Comparison of ENCODE assay signal across 8 mouse cellular contexts in the genomic region with DNA sequence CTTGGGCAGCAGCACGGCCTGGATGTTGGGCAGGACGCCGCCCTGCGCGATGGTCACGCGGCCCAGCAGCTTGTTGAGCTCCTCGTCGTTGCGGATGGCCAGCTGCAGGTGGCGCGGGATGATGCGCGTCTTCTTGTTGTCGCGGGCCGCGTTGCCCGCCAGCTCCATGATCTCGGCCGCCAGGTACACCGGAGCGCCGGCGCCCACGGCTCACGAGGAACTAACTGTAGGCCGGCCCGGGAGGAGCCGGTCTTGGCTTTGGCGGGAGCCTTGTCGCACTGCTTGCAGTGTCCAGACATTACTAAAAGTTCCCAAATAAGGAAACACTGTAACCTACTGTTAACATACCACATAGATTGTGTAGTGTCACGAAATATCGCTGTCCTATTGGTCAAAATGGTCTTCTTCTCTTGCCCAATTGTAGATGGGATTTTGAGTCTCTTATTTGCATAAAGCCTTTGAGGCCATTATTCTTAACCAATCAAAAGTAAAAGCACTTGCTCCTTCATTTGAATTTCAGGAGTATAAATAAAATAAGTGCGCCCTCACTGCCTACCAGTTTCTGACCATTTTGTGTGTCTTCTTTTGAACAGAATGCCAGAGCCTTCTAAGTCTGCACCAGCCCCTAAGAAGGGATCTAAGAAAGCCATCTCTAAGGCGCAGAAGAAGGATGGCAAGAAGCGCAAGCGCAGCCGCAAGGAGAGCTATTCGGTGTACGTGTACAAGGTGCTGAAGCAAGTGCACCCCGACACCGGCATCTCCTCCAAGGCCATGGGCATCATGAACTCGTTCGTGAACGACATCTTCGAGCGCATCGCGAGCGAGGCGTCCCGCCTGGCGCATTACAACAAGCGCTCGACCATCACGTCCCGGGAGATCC. TPM values are rescaled to one million over a fixed set of nuclear protein-coding genes. Genes with fewer than 3 reads are reported as not detected.
DNase-seq lines count a peak whose midpoint lies in the region; ATAC-seq and TF ChIP-seq lines count a peak whose summit lies in the region.
"Not testable (repeated sequence)": the region's sequence is repeated elsewhere in the genome, so short reads cannot be mapped to it uniquely, and the experiment has no call there.

Gene Hist1h2bb (plus strand): TSS at position 534 of the 880 bp plus-strand sequence.

- not testable (repeated sequence) for H3K27me3 ChIP-seq in hindbrain, embryonic 12.5 days; lung, postnatal 0 days (replicated peaks; ENCODE audit: insufficient read depth, low read length)

- peak; percentile 40 for TF ChIP-seq CTCF in lung, postnatal 0 days (IDR thresholded peaks at IDR 0.05)

- DNase-seq in MN1 (ENCODE audit: low spot score), result peak; percentile 93
- DNase-seq in cerebellum, adult 9-10 months, result peak; percentile 94
- DNase-seq in frontal cortex, adult 2 months (ENCODE audit: extremely low spot score in 1 of 2, low spot score in 1 of 2), result peak; percentile 91 to 92
- peak; percentile 67 to 72 for DNase-seq in layer of hippocampus, postnatal 10 days (ENCODE audit: low spot score in 2 of 2)
- peak; percentile 99 for DNase-seq in lung, postnatal 0 days (ENCODE audit: low spot score)
- peak; percentile 66 for DNase-seq in ovary, postnatal 10 days (ENCODE audit: low spot score)
- DNase-seq in thymus, postnatal 10 days (ENCODE audit: low spot score in 2 of 2), result peak; percentile 71 to 73

- not testable (repeated sequence) for H3K36me3 ChIP-seq in hindbrain, embryonic 12.5 days; lung, postnatal 0 days (ENCODE audit: insufficient read depth, low read length)

- H3K4me1 ChIP-seq in hindbrain, embryonic 12.5 days; lung, postnatal 0 days (ENCODE audit: insufficient read depth, low read depth, low read length): not testable (repeated sequence)

- H3K9me3 ChIP-seq in hindbrain, embryonic 12.5 days (replicated peaks); lung, postnatal 0 days (ENCODE audit: low read length): not testable (repeated sequence)

- ATAC-seq in hindbrain, embryonic 12.5 days (ENCODE audit: low FRiP score), result peak; percentile 95
- peak; percentile 92 for ATAC-seq in lung, postnatal 0 days

- peak within 1 kb of the TSS; percentile 59 for H3K9ac ChIP-seq in hindbrain, embryonic 12.5 days
- not testable (repeated sequence) for H3K9ac ChIP-seq in lung, postnatal 0 days (replicated peaks; ENCODE audit: low read depth)

- peak within 1 kb of the TSS; percentile 98 for H3K27ac ChIP-seq in hindbrain, embryonic 12.5 days
- H3K27ac ChIP-seq in lung, postnatal 0 days (ENCODE audit: low read length), result peak within 1 kb of the TSS; percentile 91

- H3K4me3 ChIP-seq in hindbrain, embryonic 12.5 days, result peak within 1 kb of the TSS; percentile 40
- H3K4me3 ChIP-seq in lung, postnatal 0 days (ENCODE audit: low read depth, low read length), result peak within 1 kb of the TSS; percentile 20

- WGBS in hindbrain, embryonic 12.5 days, result under 1% methylated on average over 49 of the region's 58 CpGs
- under 1% methylated on average over 35 of the region's 58 CpGs for WGBS in lung, postnatal 0 days

- peak; percentile 93 for TF ChIP-seq EP300 in lung, postnatal 0 days (IDR thresholded peaks at IDR 0.05)

- peak within 1 kb of the TSS; percentile 64 for H3K4me2 ChIP-seq in hindbrain, embryonic 12.5 days (replicated peaks)
- peak within 1 kb of the TSS; percentile 55 for H3K4me2 ChIP-seq in lung, postnatal 0 days (replicated peaks; ENCODE audit: low read depth, low read length)

RNA-seq across cellular contexts. Expression of gene Hist1h2bb, which starts in this region (rescaled TPM):
- 0.74 and 1.3 TPM in 2 replicates for polyA plus RNA-seq in frontal cortex, adult 2 months (2012; rRNA removed)
- 2.2 and 2.9 TPM in 2 replicates for polyA plus RNA-seq in hindbrain, embryonic 12.5 days (2016; fragmentation: Nextera tagmentation; extraction: Ambion mirVana)
- total RNA-seq in layer of hippocampus, postnatal 10 days (2021), result 10 to 100 TPM; 38.1 to 45.9 TPM
- polyA plus RNA-seq in lung, postnatal 0 days (2015; fragmentation: Nextera tagmentation; extraction: Ambion mirVana), result 0.99 TPM in 1 of 2 replicates, not detected in the other

Comparison
In these comparisons a context has a peak if more than half of its experiments do, and no peak if none do; other contexts are left out.
1. Peak in every context shown above with its lines: DNase-seq, ATAC-seq, H3K4me3 ChIP-seq and H3K27ac ChIP-seq.
2. Peak in DNase-seq, ATAC-seq, H3K4me3 ChIP-seq, H3K27ac ChIP-seq and H3K4me2 ChIP-seq in lung, postnatal 0 days; RNA of the gene not detected or under 1 TPM.